Mouse (Mus musculus) midbrain, embryonic 16.5 days (tissue): Measurements from ENCODE around the gene Hsd17b10. TPM values are rescaled to one million over a fixed set of nuclear protein-coding genes. Genes with fewer than 3 reads are reported as not detected.
A peak's percentile ranks its signal among the peaks of the same experiment; 100 is the strongest.

Experiments
- ATAC-seq: fragments of 200-750 bp; cut with Nextera tagmentation; 2 replicates; pipeline ENCODE4 v1.8.0; 2017; ENCODE audit warnings: moderate TSS enrichment
- H3K27ac ChIP-seq: fragments of 300-500 bp; sonication (generic); 2 replicates; pipeline ENCODE4 v1.5.1; 2014; ENCODE audit warnings: mild to moderate bottlenecking, low read length, mixed read lengths
- H3K27me3 ChIP-seq: fragments of 300-500 bp; sonication (generic); 2 replicates; pipeline ENCODE4 v1.6.1; 2014; ENCODE audit warnings: low read depth, low read length, mixed read lengths; ENCODE audit not compliant: control insufficient read depth, insufficient read depth
- H3K36me3 ChIP-seq: fragments of 300-500 bp; sonication (generic); 2 replicates; pipeline ENCODE4 v1.6.1; 2014; ENCODE audit warnings: mild to moderate bottlenecking, low read length, moderate library complexity, mixed read lengths; ENCODE audit not compliant: control insufficient read depth, insufficient read depth
- H3K4me1 ChIP-seq: fragments of 300-500 bp; sonication (generic); 2 replicates; pipeline ENCODE4 v1.6.1; 2014; ENCODE audit warnings: mild to moderate bottlenecking, low read length, mixed read lengths; ENCODE audit not compliant: control insufficient read depth, insufficient read depth
- H3K4me2 ChIP-seq: fragments of 300-500 bp; sonication (generic); 2 replicates; pipeline ENCODE4 v1.6.1; 2014; ENCODE audit warnings: mild to moderate bottlenecking, low read length, mixed read lengths
- H3K4me3 ChIP-seq: fragments of 300-500 bp; sonication (generic); 2 replicates; pipeline ENCODE4 v1.5.1; 2014; ENCODE audit warnings: low read depth, mild to moderate bottlenecking, low read length, moderate library complexity, mixed read lengths
- H3K9ac ChIP-seq: fragments of 300-500 bp; sonication (generic); 2 replicates; pipeline ENCODE4 v1.6.1; 2014; ENCODE audit warnings: low read depth, low read length, mixed read lengths
- H3K9me3 ChIP-seq: fragments of 300-500 bp; sonication (generic); replicated peaks from 2 replicates; pipeline ENCODE4 v1.6.1; 2014; ENCODE audit warnings: mild to moderate bottlenecking, low read length, mixed read lengths; ENCODE audit not compliant: control insufficient read depth, poor library complexity, severe bottlenecking
- WGBS: fragments of 180-500 bp; shearing (Covaris S2); extraction: QIAGEN DNeasy Blood & Tissue Kit; methylation state at CpG from one replicate; pipeline ENCODE4 v1.1.7; 2014; 5-methylcytosine and 5-hydroxymethylcytosine counted together
- polyA plus RNA-seq: library from polyadenylated mRNA; unstranded; fragments of >200 nt; fragmentation: Nextera tagmentation; extraction: Ambion mirVana; gene quantifications from 2 replicates; pipeline ENCODE4 v1.2.1, GENCODE M21; 2015

Hsd17b10 gene
- polyA plus RNA-seq, 1 experiment from 2014 or later, result 102 TPM

- no peak overlapping the region for H3K27ac ChIP-seq
- H3K9me3 ChIP-seq, result no peaks in the 10 kb centered on the region
- H3K4me1 ChIP-seq, result peaks cover 9% of the 10 kb centered on the region; the same call in 1 of the 2 replicates
- H3K27me3 ChIP-seq, result peaks cover 7% of the 10 kb centered on the region
- WGBS, result 21% methylated on average over 14 of the region's 14 CpGs
- ATAC-seq, result no peak
- H3K9ac ChIP-seq, result 0 out of 2 replicates have a peak overlapping the region, but pooled peaks have one; percentile 58
- H3K36me3 ChIP-seq, result no peaks in the 10 kb centered on the region
- peak overlapping the region; percentile 57 for H3K4me2 ChIP-seq
- peak overlapping the region; percentile 54 for H3K4me3 ChIP-seq
These were observed 15.5 kb downstream of the Hsd17b10 start for GRCm38 (mm10) chrX:152017186-152017585.

- H3K9ac ChIP-seq, result no peak overlapping the region
- no peak overlapping the region for H3K27ac ChIP-seq
- no peak overlapping the region for H3K4me2 ChIP-seq
- WGBS, result 84% methylated on average over 2 of the region's 2 CpGs
- ATAC-seq, result no peak
- H3K27me3 ChIP-seq, result peaks cover 11% of the 10 kb centered on the region
- H3K4me1 ChIP-seq, result peaks cover 9% of the 10 kb centered on the region; the same call in 1 of the 2 replicates
- no peak overlapping the region for H3K4me3 ChIP-seq
- no peaks in the 10 kb centered on the region for H3K36me3 ChIP-seq
- H3K9me3 ChIP-seq, result no peaks in the 10 kb centered on the region
These were observed 17.6 kb downstream of the Hsd17b10 start for GRCm38 (mm10) chrX:152019294-152019693.

GRCm38 (mm10) chrX:152039865-152040264 lies 38.2 kb downstream of the Hsd17b10 start:
- no peak overlapping the region for H3K4me2 ChIP-seq
- no peaks in the 10 kb centered on the region for H3K4me1 ChIP-seq
- no peaks in the 10 kb centered on the region for H3K9me3 ChIP-seq
- peaks cover 5% of the 10 kb centered on the region for H3K27me3 ChIP-seq
- H3K36me3 ChIP-seq, result no peaks in the 10 kb centered on the region; the same call in 1 of the 2 replicates
- no peak overlapping the region for H3K27ac ChIP-seq
- no peak overlapping the region for H3K4me3 ChIP-seq
- no peak for ATAC-seq
- no peak overlapping the region for H3K9ac ChIP-seq

DNA sequence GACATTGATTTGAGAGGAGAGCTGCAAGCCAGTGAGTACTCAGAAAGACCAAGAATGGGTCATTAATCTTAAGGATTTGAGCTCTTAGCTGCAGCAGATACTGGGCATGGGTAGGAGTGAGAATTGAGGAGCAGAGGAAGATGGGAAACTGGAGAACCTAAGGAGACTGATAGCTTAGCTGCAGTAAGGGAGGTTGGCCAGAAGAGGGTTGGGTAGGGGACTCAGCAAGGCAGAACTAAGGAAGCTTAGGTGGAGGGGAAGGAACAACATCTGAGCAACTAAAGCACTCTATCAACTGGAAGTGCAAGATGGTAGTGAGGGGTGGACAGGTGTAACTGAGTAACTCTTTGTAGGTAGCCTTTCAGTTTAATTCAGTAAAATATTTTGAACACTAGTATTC lies 45.6 kb downstream of the Hsd17b10 start:
- H3K27ac ChIP-seq, result no peak overlapping the region
- ATAC-seq, result no peak
- peaks cover 14% of the 10 kb centered on the region for H3K27me3 ChIP-seq
- no peaks in the 10 kb centered on the region for H3K36me3 ChIP-seq
- no peak overlapping the region for H3K9ac ChIP-seq
- H3K9me3 ChIP-seq, result no peaks in the 10 kb centered on the region
- H3K4me2 ChIP-seq, result no peak overlapping the region
- no peaks in the 10 kb centered on the region for H3K4me1 ChIP-seq
- no peak overlapping the region for H3K4me3 ChIP-seq

DNA sequence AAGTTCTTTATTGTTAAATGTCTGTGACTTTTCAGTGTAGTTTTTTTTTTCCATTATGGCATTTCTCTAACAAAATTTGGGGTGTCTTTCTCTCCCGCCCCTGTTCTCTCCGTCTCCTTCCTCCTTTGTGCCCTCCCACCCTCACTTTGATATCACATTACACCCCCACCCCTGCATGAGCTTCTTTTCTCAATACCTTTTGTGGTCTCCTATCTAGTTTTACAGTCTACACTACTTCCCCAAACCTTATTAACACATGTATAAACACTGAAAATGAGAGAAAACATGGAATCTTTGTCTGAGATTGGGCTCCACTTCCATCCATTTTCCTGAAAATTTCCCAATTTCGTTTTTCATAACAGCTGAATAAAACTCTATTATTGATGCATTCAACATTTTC lies 50.9 kb downstream of the Hsd17b10 start:
- no peak for ATAC-seq
- Histone ChIP-seq H3K36me3 (no peaks in the 10 kb centered on the region), H3K9ac (no peak overlapping the region), H3K4me1 (no peaks in the 10 kb centered on the region), H3K27me3 (peaks cover 16% of the 10 kb centered on the region), H3K27ac (no peak overlapping the region), H3K4me3 (no peak overlapping the region), H3K9me3 (no peaks in the 10 kb centered on the region), H3K4me2 (no peak overlapping the region)
- 67% methylated on average over 2 of the region's 3 CpGs for WGBS

Other genes starting within 250 kb of the Hsd17b10 start
- 46.3 and 55.9 TPM in 2 replicates for gene Huwe1, start 201.0 kb upstream of the Hsd17b10 start, polyA plus RNA-seq
- gene Ribc1, start 14.4 kb downstream of the Hsd17b10 start, polyA plus RNA-seq, result 1.9 TPM in 2 replicates
- 72.9 and 84.0 TPM in 2 replicates for gene Smc1a, start 14.6 kb downstream of the Hsd17b10 start, polyA plus RNA-seq
- 4.9 and 5.1 TPM in 2 replicates for gene Iqsec2, start 142.4 kb downstream of the Hsd17b10 start, polyA plus RNA-seq
- gene Kdm5c, start 231.2 kb downstream of the Hsd17b10 start, polyA plus RNA-seq, result 33.4 and 36.6 TPM in 2 replicates